Mouse (Mus musculus) liver, postnatal 0 days (tissue): ENCODE results near the gene Col10a1.

Experiments used
- CTCF ChIP-seq: sonication (generic); IDR thresholded peaks from 2 replicates; pipeline ENCODE4 v1.5.1; 2016; ENCODE audit warnings: antibody characterized with exemption, low read depth
- EP300 ChIP-seq: IDR thresholded peaks from 2 replicates; pipeline ENCODE4 v1.6.1; 2016; ENCODE audit warnings: antibody characterized with exemption, low read depth, mild to moderate bottlenecking

DNA sequence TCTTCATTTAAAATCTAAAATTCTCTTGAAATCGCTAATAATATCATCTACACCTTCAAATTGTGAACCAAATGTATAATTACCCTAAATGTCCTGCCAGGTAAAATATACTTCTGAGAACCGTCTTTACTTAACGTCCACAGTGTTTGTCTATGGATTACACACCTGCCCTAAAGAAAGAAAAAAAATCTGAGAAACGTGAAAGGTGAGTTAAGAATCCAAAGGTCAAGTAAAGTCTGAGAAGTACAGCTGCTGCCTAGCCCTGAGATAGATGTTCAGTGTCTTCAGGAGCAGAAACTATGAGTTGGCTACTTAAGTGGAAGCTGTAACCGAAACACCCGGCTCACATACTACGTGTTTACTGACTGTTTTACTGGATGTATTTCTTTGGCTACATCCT is 16.4 kb upstream of the Col10a1 start:
- TF ChIP-seq CTCF (no peak), EP300 (no peak)
